Mouse (Mus musculus): ENCODE data around the gene Rhebl1. TPM values are rescaled to one million over a fixed set of nuclear protein-coding genes. Genes with fewer than 3 reads are reported as not detected.

Rhebl1 gene
- total RNA-seq, 2 experiments from 2014 or later = 11.8 to 12.1 TPM

DNA sequence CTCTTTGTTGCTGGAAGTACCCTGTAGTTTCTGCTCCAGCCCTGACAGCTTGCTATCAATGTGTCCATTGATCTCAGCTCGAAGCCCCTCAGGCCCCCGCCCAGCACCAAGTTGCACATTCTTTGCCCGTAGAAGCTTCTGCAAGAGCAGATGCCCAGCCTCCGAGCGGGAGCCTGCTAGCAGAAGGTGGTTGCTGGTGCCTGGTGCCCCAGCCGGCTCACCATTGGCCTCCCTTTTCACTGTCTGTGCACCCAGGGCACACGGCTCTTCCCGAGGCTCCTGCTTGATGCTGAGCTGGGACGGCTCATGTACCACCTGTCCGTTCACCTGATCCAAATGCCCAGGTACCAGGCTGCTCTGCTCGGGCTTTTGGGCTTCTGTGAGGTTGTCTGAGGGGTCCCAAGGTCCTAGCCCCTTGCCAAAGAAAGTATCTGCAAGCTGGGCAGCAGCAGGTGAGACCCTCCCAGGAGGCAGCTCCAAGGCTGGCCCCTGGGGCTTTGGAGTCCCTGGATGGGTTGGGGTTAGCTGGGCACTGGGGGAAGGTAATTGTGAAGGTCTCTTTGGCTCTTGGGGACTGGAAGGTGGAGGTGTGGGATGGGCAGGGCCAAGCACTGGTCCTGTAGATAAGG is 50.6 kb downstream of the Rhebl1 start:
- no peak for DNase-seq (ENCODE audit: extremely low spot score in 1 of 2, low spot score in 2 of 2)
- Histone ChIP-seq H3K4me3 (no peak overlapping the region), H3K27ac (no peak overlapping the region; the same call in 1 of the 2 replicates)
- no peak for TF ChIP-seq CTCF (IDR thresholded peaks at IDR 0.05)
- intact Hi-C loops (cut with DNase I) = no loop called here

DNA sequence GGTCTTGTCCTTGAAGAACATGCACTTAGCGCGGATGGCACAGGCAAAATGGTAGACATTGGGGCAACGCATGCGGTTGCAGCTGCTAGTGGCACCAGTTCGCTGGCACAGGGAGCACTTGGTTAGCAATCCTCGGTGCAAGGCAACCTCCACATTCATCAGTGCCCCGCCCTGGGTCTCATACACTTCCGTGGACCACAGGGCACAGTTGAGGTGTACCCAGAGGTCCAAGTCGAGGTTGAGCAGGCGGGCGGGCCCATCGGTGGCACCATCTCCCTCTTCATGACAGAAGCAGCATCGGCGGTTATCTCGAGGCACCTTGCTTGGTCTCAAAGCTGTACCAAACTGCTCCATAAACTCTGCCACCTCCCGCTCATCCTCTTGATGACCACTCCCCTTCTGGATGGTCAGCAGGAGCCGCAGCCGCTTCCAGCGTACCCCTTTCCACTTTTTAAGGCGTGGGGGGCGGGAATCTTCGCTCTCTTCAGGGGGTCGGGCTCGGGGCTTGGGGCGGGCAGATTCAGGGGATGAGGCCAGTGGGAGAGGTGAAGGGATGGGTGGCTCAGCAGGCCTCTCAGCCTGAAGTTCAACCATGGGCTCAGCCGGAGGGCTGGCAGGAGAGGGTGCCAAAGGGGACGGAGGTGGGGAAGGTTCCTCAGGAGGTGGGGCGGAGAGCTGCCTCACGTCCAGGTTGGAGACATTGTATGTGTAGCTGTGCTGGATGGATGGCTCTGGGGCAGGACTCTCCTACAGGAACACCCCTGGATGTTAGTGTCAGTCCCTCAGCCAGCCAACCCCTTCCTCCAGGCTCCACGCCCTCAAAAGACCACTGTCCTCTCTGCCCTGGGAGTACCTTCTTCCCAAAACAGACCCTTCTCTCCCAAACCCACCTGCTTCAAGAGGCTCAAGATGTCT is 54.4 kb downstream of the Rhebl1 start:
- intact Hi-C loops (cut with DNase I) = no loop called here
- TF ChIP-seq CTCF (IDR thresholded peaks at IDR 0.05) = no peak
- Histone ChIP-seq H3K27ac (no peak overlapping the region), H3K4me3 (no peak overlapping the region)
- no peak for DNase-seq (ENCODE audit: extremely low spot score in 1 of 2, low spot score in 2 of 2)

GRCm38 (mm10) chr15:98839161-98839560 is 55.2 kb downstream of the Rhebl1 start:
- Histone ChIP-seq H3K4me3 (no peak overlapping the region), H3K27ac (no peak overlapping the region)
- no peak for DNase-seq (ENCODE audit: extremely low spot score in 1 of 2, low spot score in 2 of 2)
- no peak for TF ChIP-seq CTCF (IDR thresholded peaks at IDR 0.05)
- intact Hi-C loops (cut with DNase I) = no loop called here

- no peak overlapping the region for H3K27ac ChIP-seq
- intact Hi-C loops (cut with DNase I) = no loop called here
- DNase-seq (ENCODE audit: extremely low spot score in 1 of 2, low spot score in 2 of 2) = no peak
- no peak overlapping the region for H3K4me3 ChIP-seq
- TF ChIP-seq CTCF (IDR thresholded peaks at IDR 0.05) = no peak
Observed at GRCm38 (mm10) chr15:98837743-98838103, 56.6 kb downstream of the Rhebl1 start.

DNA sequence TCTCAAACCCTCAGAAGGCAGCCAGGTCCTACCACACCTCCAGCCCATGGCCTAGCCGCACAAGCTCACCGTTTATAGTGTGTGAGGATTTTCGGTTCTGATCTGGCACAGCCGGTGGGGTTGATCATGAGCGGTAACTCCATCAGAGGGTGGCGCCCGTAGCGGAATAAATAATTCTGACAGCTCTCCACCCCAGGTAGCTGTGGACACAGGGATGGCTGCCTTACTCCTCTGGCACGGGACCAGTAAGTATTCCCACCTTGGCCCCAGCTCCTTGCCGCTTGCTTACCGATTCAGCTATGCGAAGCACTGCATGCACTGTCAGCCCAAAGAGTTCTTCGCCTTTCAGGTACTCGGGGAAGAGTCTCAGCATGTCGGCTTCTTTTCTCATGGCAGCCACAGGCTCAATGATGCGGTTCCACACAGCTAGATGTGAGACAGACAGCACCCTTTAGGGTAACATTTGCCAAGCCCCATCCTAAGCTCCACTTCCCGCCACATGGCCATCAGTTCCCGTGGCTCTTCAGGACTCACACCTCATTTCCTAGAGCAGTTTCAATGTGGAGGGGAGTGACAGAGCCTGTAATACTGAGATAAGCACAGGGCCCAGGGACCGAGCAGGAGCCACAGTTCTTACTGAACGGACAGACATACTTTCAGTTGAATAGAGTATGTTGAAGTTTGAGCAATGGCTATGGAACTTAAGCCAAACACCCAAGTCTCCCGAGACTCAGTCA is 57.2 kb downstream of the Rhebl1 start:
- DNase-seq (ENCODE audit: extremely low spot score in 1 of 2, low spot score in 2 of 2) = no peak
- no peak for TF ChIP-seq CTCF (IDR thresholded peaks at IDR 0.05)
- intact Hi-C loops (cut with DNase I) = no loop called here
- H3K4me3 ChIP-seq = no peak overlapping the region
- H3K27ac ChIP-seq = no peak overlapping the region

DNA sequence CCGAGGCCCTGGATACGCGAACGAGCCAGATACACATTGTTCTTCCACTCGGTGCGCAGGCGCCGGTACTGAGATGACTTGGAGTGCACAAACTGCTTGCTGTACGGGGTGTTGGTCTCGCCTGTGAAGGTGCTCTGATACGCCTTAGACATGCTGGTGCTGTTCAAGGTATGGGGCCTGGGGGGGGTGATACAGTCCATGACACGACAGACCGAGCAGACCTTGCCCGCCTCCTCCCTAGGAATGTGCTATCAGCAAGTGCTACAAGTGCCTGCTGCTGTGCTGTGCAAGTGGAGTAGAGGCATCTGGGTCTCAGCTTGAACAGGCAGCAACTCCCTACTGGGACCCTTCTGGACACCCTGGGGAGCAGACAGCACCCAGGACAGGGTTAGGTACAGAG is 59.0 kb downstream of the Rhebl1 start:
- no peak overlapping the region for H3K27ac ChIP-seq
- no peak for DNase-seq (ENCODE audit: extremely low spot score in 1 of 2, low spot score in 2 of 2)
- no peak overlapping the region for H3K4me3 ChIP-seq
- intact Hi-C loops (cut with DNase I) = no loop called here
- TF ChIP-seq CTCF (IDR thresholded peaks at IDR 0.05) = no peak

- no peak for TF ChIP-seq CTCF (IDR thresholded peaks at IDR 0.05)
- Histone ChIP-seq H3K4me3 (no peak overlapping the region), H3K27ac (no peak overlapping the region)
- no peak for DNase-seq (ENCODE audit: extremely low spot score in 1 of 2, low spot score in 2 of 2)
- intact Hi-C loops (cut with DNase I) = loop anchor here (5.0 kb wide), 1 partner anchor 33 kb away; no protein-coding TSS in a partner anchor
Observed at GRCm38 (mm10) chr15:98834059-98834458, 60.3 kb downstream of the Rhebl1 start.

DNA sequence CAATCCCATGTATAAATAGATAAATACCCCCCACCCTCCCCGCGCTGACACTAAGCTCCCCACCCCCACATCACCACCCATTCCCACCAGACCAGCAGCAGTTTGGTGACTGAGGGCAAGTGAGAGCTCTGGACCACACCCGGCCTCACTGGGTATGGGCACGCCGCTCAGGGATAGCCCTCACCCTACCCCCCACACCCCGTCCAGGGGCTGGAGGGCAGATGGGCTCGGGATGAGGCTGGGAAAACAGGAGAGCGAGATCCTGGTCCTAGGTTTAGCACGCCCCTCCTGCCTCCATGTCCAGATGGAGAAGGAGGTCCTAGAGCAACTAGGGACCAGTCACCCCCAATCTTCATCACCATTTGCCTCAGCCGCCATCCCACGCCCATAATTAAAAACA is 61.1 kb downstream of the Rhebl1 start:
- intact Hi-C loops (cut with DNase I) = loop anchor here (5.0 kb wide), 1 partner anchor 34 kb away; no protein-coding TSS in a partner anchor
- no peak for DNase-seq (ENCODE audit: extremely low spot score in 1 of 2, low spot score in 2 of 2)
- TF ChIP-seq CTCF (IDR thresholded peaks at IDR 0.05) = no peak

GRCm38 (mm10) chr15:98832161-98833058 is 61.9 kb downstream of the Rhebl1 start:
- no peak; the same call in 1 of the 2 replicates for TF ChIP-seq CTCF (IDR thresholded peaks at IDR 0.05)
- peak overlapping the region; percentile 94; the same call in 1 of the 2 replicates for H3K27ac ChIP-seq
- no peak overlapping the region for H3K4me3 ChIP-seq
- intact Hi-C loops (cut with DNase I) = loop anchor here (5.0 kb wide), 1 partner anchor 35 kb away; no protein-coding TSS in a partner anchor
- DNase-seq (ENCODE audit: extremely low spot score in 1 of 2, low spot score in 2 of 2) = no peak

More for the DNA sequence above, 61.1 kb downstream of the Rhebl1 start:
- Histone ChIP-seq H3K27ac (no peak overlapping the region), H3K4me3 (no peak overlapping the region)

GRCm38 (mm10) chr15:98831684-98832035 is 62.7 kb downstream of the Rhebl1 start:
- intact Hi-C loops (cut with DNase I) = loop anchor here (2.0 to 5.0 kb wide), 2 partner anchors 27 to 36 kb away; no protein-coding TSS in a partner anchor
- peak overlapping the region; percentile 94 for H3K27ac ChIP-seq
- no peak for DNase-seq (ENCODE audit: extremely low spot score in 1 of 2, low spot score in 2 of 2)
- no peak for TF ChIP-seq CTCF (IDR thresholded peaks at IDR 0.05)
- peak overlapping the region; percentile 90 for H3K4me3 ChIP-seq
